Mouse (Mus musculus) ES-Bruce4 (cell line): ENCODE measurements around the gene Lhx1. TPM values are rescaled to one million over a fixed set of nuclear protein-coding genes. Genes with fewer than 3 reads are reported as not detected.

Experiments used
- H3K27ac ChIP-seq: 2 replicates; pipeline ENCODE4 v1.5.1; 2012; ENCODE audit warnings: low read length, inconsistent platforms; ENCODE audit not compliant: insufficient read depth
- H3K27me3 ChIP-seq: 2 replicates; pipeline ENCODE4 v1.6.1; 2012; ENCODE audit warnings: mild to moderate bottlenecking, low read length, inconsistent platforms; ENCODE audit not compliant: control insufficient read depth, poor library complexity, insufficient read depth, severe bottlenecking
- H3K36me3 ChIP-seq: 2 replicates; pipeline ENCODE4 v1.6.1; 2012; ENCODE audit warnings: inconsistent platforms, mild to moderate bottlenecking, low read length, moderate library complexity; ENCODE audit not compliant: control insufficient read depth, poor library complexity, insufficient read depth, severe bottlenecking
- H3K4me1 ChIP-seq: one replicate; pipeline ENCODE4 v1.8.1; 2011; ENCODE audit warnings: low read length; ENCODE audit not compliant: control insufficient read depth, insufficient read depth
- H3K4me3 ChIP-seq: 2 replicates; pipeline ENCODE4 v1.5.1; 2011; ENCODE audit warnings: low read depth, mild to moderate bottlenecking, low read length
- H3K9ac ChIP-seq: 2 replicates; pipeline ENCODE4 v1.6.1; 2012; ENCODE audit warnings: low read depth, mild to moderate bottlenecking, inconsistent platforms; ENCODE audit not compliant: poor library complexity, severe bottlenecking
- H3K9me3 ChIP-seq: replicated peaks from 2 replicates; pipeline ENCODE4 v1.6.1; 2012; ENCODE audit warnings: mild to moderate bottlenecking, low read length, inconsistent platforms; ENCODE audit not compliant: control insufficient read depth, poor library complexity, insufficient read depth, severe bottlenecking
- CTCF ChIP-seq: IDR thresholded peaks from one replicate; pipeline ENCODE4 v1.8.1; 2011; ENCODE audit warnings: low read depth, low read length
- EP300 ChIP-seq: IDR thresholded peaks from 2 replicates; pipeline ENCODE4 v1.6.1; 2011; ENCODE audit warnings: low read depth, low read length; ENCODE audit not compliant: insufficient read depth
- POLR2A ChIP-seq: IDR thresholded peaks from one replicate; pipeline ENCODE4 v1.8.1; 2011; ENCODE audit warnings: low read length; ENCODE audit not compliant: insufficient read depth
- polyA plus RNA-seq: library from polyadenylated mRNA; stranded (reverse); fragments of >200 nt; gene quantifications from 2 replicates; pipeline ENCODE4 v1.2.4, GENCODE M21; 2011; ENCODE audit warnings: low read depth; ENCODE audit not compliant: missing spikeins, insufficient read depth, insufficient read length

Lhx1 gene
- polyA plus RNA-seq, 1 experiment: 1.5 TPM

- no peaks in the 10 kb centered on the region for H3K4me1 ChIP-seq
Observed at GRCm38 (mm10) chr11:84523841-84524510, 1.4 kb downstream of the Lhx1 start.

GRCm38 (mm10) chr11:84523321-84523831, 2.0 kb downstream of the Lhx1 start:
- no peaks in the 10 kb centered on the region for H3K36me3 ChIP-seq
- H3K4me3 ChIP-seq: no peak overlapping the region
- H3K27me3 ChIP-seq: peaks cover 85% of the 10 kb centered on the region
- TF ChIP-seq POLR2A (no peak), CTCF (no peak), EP300 (no peak)
- no peak overlapping the region for H3K27ac ChIP-seq
- no peaks in the 10 kb centered on the region for H3K9me3 ChIP-seq
- H3K9ac ChIP-seq: no peak overlapping the region
- no peaks in the 10 kb centered on the region for H3K4me1 ChIP-seq

More at GRCm38 (mm10) chr11:84523841-84524510, 1.4 kb downstream of the Lhx1 start:
- TF ChIP-seq CTCF: no peak
- TF ChIP-seq POLR2A: no peak
- TF ChIP-seq EP300: no peak
- H3K4me3 ChIP-seq: peak overlapping the region; percentile 62
- no peak overlapping the region for H3K27ac ChIP-seq
- no peak overlapping the region for H3K9ac ChIP-seq
- H3K36me3 ChIP-seq: no peaks in the 10 kb centered on the region
- H3K9me3 ChIP-seq: no peaks in the 10 kb centered on the region
- peaks cover 84% of the 10 kb centered on the region for H3K27me3 ChIP-seq

DNA sequence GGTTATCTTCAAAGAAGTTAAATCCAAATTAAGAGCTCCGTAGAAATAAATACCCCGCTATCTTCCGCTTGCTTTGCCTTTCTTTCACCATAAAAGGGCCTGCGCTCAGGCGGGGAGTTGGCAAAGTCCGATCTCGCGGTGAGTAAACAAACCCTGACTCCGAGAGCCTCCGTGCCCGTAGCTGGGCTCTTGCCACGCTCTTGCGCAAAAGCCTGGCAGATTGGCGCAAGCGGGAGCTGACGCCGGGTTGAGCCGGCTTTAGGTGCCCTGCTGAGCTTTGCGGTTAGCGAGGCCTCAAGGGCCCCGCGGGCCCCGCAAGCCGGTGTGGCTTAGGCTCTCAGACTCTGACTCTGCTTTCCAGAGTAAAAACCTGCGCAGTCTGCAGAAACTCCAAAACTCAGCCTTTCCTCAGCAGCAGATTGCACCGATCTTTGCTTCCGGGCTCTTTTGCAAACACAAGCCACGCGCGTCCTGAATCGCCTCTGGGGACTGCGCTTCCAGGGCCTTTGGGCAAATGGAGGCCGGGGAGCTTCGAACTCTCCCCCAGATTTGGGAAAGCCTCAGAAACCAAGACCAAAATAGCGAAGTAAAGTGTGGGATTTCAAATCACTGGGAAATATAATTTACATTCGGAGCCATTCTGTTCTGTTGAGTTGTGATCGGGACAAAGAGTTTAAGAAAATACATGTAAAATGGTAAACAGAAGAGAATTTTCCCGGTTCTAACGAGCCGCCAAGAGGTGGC, 2.6 kb downstream of the Lhx1 start:
- Histone ChIP-seq H3K36me3 (no peaks in the 10 kb centered on the region), H3K4me3 (0 out of 2 replicates have a peak overlapping the region, but pooled peaks have one; percentile 17), H3K9ac (no peak overlapping the region), H3K4me1 (no peaks in the 10 kb centered on the region), H3K27me3 (peaks cover 82% of the 10 kb centered on the region), H3K27ac (no peak overlapping the region), H3K9me3 (no peaks in the 10 kb centered on the region)
- no peak for TF ChIP-seq EP300
- no peak for TF ChIP-seq POLR2A
- no peak for TF ChIP-seq CTCF

- Histone ChIP-seq H3K27ac (no peak overlapping the region), H3K36me3 (no peaks in the 10 kb centered on the region), H3K9me3 (no peaks in the 10 kb centered on the region), H3K9ac (no peak overlapping the region), H3K4me1 (no peaks in the 10 kb centered on the region), H3K4me3 (no peak overlapping the region), H3K27me3 (peaks cover 76% of the 10 kb centered on the region)
- TF ChIP-seq CTCF (no peak), EP300 (no peak), POLR2A (no peak)
Observed at GRCm38 (mm10) chr11:84521751-84522299, 3.5 kb downstream of the Lhx1 start.

- no peaks in the 10 kb centered on the region for H3K4me1 ChIP-seq
- H3K27me3 ChIP-seq: peaks cover 77% of the 10 kb centered on the region
- no peak for TF ChIP-seq CTCF
- no peak for TF ChIP-seq POLR2A
- TF ChIP-seq EP300: no peak
- no peaks in the 10 kb centered on the region for H3K36me3 ChIP-seq
- no peaks in the 10 kb centered on the region for H3K9me3 ChIP-seq
- H3K4me3 ChIP-seq: no peak overlapping the region
- H3K9ac ChIP-seq: no peak overlapping the region
- H3K27ac ChIP-seq: no peak overlapping the region
Observed at GRCm38 (mm10) chr11:84521071-84521390, 4.3 kb downstream of the Lhx1 start.
